Mouse (Mus musculus): ENCODE data around the gene Gm10306.

GRCm38 (mm10) chr4:94543041-94543440 lies 13.3 kb upstream of the Gm10306 start:
- TF ChIP-seq CTCF (IDR thresholded peaks at IDR 0.05; ENCODE audit: insufficient read depth, low read depth, low read length) (no peak), POLR2A (IDR thresholded peaks at IDR 0.05; ENCODE audit: insufficient read depth, low read depth, low read length) (no peak)

All from olfactory bulb, adult 2 months (tissue).